Mouse (Mus musculus) neural tube, embryonic 10.5 days (tissue): ENCODE data around the gene Kcnn3.

ENCODE experiments used
- DNase-seq: peaks from one replicate; pipeline ENCODE4 v3.0.0-alpha.2; 2017; ENCODE audit warnings: low spot score; ENCODE audit errors: extremely low spot score

Gene Kcnn3

GRCm38 (mm10) chr3:89664808-89665207 lies 144.8 kb downstream of the Kcnn3 start:
- DNase-seq = no peak

DNA sequence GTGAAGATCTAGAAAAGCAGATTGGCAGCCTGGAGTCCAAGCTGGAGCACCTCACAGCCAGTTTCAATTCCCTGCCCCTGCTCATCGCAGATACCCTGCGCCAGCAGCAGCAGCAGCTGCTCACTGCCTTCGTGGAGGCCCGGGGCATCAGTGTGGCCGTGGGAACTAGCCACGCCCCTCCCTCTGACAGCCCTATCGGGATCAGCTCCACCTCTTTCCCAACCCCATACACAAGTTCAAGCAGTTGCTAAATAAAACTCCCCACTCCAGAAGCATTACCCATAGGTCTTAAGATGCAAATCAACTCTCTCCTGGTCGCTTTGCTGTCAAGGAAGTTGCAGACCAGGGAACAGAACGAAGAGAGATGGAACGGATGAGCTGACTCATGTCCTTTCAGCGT lies 147.2 kb downstream of the Kcnn3 start:
- DNase-seq = no peak

GRCm38 (mm10) chr3:89671334-89671733 lies 151.4 kb downstream of the Kcnn3 start:
- DNase-seq = no peak

- DNase-seq = no peak
These were observed 152.8 kb downstream of the Kcnn3 start for GRCm38 (mm10) chr3:89672573-89673317.

- no peak for DNase-seq
These were observed 157.7 kb downstream of the Kcnn3 start for GRCm38 (mm10) chr3:89677617-89678016.

DNA sequence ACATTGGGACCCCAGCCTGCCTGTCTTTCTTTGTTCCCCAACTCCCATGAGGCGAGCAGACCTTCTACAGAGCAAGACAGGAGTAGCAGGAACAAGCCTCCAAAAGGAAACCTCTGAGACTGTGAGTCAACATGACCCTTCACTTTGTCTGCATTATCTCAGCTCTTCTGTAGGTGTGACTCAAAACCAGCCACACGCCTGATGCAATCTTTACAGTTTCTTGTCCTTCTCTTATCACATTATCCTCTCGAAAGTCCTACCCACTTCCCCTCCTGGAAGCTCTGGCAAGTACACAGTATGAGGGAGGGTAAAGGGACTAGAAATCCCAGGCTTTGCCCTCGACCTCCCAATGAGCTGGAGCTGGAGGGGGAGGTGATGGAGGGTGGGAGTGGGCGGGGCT lies 166.1 kb downstream of the Kcnn3 start:
- DNase-seq = no peak

DNA sequence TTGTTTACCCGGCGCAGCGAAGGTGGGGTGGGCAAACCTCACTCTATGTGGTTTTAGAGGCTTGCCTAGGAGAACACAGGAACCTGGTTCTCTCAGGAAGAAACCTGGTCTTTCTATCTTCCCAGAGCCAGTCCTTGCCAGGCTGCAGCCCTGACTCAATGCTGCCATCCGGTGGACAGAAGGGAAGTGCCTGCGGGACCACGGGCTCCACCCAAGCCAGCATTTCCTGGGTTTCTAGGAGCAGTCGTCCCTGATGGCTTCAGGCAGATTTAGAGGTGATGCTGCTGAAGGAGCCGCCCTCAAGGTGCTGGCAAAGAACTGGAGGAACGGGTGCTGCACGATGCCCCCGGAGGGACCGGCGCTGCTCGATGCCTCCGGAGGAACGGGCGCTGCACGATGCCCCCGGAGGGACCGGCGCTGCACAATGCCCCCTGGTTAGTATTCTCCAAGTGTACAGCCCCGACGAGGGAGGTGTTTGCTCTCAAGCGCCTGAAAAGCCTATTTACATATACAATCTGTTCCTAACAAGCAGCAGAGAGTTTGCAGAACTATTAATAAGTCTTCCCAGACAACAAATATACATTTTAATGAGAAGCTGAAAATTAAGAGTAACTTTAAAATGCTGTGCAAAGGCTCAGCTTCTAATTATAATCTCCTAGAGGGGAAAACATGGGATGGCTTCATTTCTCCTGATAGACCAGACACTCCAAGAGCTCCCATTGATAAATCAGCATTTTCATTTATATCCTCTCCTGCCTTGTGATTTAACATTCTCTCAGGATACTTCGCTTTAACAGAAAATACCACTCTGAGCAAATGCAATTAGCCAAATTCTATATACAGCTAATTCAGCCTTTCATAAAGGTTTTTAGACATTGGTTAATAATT lies 169.0 kb downstream of the Kcnn3 start:
- DNase-seq = peak; percentile 89

GRCm38 (mm10) chr3:89691776-89692175 lies 171.8 kb downstream of the Kcnn3 start:
- DNase-seq = no peak

- DNase-seq = no peak
These were observed 176.3 kb downstream of the Kcnn3 start for GRCm38 (mm10) chr3:89696152-89696821.

DNA sequence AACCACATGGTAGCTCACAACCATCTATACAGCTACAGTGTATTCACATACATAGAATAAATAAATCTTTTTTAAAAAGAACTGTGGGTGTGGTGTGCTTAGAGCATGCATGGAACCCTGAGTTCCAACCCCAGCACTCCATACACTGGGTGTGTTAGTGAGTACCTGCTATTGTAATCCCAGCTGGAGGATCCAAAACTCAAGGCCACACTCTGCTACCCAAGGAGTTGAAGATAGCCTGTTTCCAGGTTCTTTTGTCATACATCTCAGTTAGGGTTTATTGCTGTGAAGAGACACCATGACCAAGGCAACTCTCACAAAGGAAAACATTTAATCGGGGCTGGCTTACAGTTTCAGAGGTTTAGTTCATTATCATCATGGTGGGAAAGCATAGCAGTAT lies 179.0 kb downstream of the Kcnn3 start:
- DNase-seq = no peak

DNA sequence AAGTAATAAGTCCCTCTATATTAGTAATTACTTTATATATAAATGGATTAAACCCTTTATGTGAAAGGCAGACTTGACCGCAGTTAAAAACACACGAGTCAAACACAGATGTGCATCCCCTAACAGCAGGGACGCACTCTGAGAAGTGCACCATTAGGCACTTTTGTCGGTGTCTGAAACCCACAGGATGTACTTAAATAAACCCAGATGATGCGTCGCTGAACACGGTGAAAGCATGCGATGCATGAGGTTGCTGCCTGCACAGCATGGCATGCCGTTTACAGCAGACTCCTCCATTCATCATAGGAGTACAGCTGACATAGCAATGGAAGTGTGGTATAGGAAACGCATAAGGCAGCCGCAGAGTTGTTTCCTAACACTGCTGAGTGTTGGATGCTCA lies 180.5 kb downstream of the Kcnn3 start:
- DNase-seq = no peak

- DNase-seq = no peak
These were observed 183.6 kb downstream of the Kcnn3 start for GRCm38 (mm10) chr3:89703596-89703995.

GRCm38 (mm10) chr3:89704064-89704463 lies 184.1 kb downstream of the Kcnn3 start:
- DNase-seq = no peak

- peak; percentile 88 for DNase-seq
These were observed 194.6 kb downstream of the Kcnn3 start, which contains the start of gene Adar for GRCm38 (mm10) chr3:89714359-89715206. Adar (plus strand) TSS chr3:89715022.

GRCm38 (mm10) chr3:89715207-89715966 lies 195.4 kb downstream of the Kcnn3 start:
- DNase-seq = no peak

GRCm38 (mm10) chr3:89715967-89716256 lies 195.9 kb downstream of the Kcnn3 start:
- DNase-seq = no peak

DNA sequence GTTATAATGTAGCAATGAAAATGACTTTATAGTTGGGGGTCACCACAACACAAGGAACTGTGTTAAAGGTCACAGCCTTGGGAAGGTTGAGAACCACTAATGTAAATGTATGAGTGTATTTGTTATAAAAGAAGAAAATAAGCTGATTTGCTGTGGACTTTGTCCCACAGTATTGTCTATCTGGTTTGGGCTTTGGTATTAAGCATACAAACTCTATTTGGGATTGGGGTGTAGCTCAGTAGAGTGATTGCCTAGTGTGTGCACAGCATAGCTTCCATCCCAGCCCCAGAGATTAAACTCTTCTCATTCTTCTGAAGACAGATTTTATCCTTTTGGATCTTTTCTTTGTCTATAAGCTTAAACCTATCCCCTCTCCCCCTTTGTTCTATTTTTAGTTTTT lies 202.1 kb downstream of the Kcnn3 start:
- no peak for DNase-seq

DNA sequence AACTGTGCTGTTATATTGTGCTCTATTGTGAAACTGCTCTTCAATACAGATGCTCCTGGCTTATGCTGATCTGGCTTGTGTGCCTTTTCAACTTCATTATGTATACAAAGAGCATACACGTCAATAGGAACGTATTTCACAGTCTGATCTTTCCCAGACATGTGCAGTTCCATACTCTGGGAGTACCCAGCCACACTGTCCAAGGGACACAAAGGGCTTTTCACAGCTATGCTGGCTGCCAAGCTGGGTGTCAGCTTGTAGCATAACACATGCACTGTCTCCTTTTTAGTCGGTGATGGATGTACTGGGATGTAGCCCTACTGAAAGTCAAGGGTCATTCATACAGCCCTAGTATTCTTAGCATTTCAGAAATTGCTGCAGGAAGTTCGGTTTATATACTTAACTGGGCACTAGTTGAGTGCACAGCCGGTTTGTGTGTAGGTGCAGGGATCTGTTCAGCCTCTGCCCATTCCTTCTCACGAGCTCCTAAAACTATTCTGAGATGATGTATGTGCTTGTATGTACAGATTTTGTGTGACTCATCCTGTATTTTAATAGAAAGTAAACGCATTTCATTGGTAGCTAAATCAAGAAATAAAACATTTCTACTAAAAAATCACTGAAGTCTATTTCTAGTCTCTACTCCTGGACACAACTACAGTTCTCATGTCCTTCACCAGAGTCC lies 203.6 kb downstream of the Kcnn3 start:
- no peak for DNase-seq
